In the genomic region with DNA sequence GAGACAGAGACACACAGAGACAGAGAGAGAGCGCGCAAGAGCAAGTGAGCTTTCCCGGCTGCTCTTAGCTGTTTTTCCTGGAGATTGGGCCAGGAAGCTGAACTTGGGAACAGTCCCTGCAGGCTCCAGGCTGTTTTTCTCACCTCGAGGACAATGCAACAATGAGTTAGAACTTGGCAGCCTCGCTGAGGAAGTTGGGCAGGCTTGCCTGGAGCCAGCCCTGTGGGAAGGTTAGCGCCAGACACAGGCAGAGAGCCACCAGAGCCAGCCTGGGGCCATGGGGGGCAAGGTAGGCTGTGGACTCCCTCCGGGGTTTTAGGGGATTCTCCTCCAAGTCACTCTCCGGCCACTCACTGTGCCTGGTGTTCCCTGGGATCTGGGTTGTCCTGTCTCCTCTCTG, we compare ENCODE assay signal across 9 mouse cellular contexts.
A peak's percentile ranks its signal among the peaks of the same experiment; 100 is the strongest.
DNase-seq lines count a peak whose midpoint lies in the region; ATAC-seq lines count a peak whose summit lies in the region.
"Had no signal": no experiment of that assay in that cellular context is flagged by ENCODE, and none has a peak within 500 bp of the region (broad histone marks: within the 10 kb centered on the region; RNA-seq: fewer than 3 reads in every experiment).

No protein-coding gene starts in this region.

- no peak overlapping the region for H3K4me3 ChIP-seq in limb, embryonic 15.5 days

- H3K36me3 ChIP-seq in limb, embryonic 15.5 days = peaks cover 28% of the 10 kb centered on the region

- peak; percentile 45 for DNase-seq in gastrocnemius, adult 18-20 months (ENCODE audit: low spot score)
- DNase-seq in gastrocnemius, postnatal 10 days = no peak
- DNase-seq in adrenal gland, postnatal 25 days = peak; percentile 40
- DNase-seq in heart, adult 11 months = peak; percentile 99
- peak; percentile 61 for DNase-seq in kidney, adult 18-20 months
- no peak for DNase-seq in spleen, postnatal 4 days (ENCODE audit: low spot score in 2 of 2)

- no peak overlapping the region for H3K4me2 ChIP-seq in limb, embryonic 15.5 days

- no peaks in the 10 kb centered on the region for H3K27me3 ChIP-seq in limb, embryonic 15.5 days
- H3K27me3 ChIP-seq: CH12.LX had no signal

- peaks cover 9% of the 10 kb centered on the region for H3K4me1 ChIP-seq in limb, embryonic 15.5 days

- WGBS in limb, embryonic 15.5 days = 59% methylated on average over 8 of the region's 8 CpGs

- H3K9me3 ChIP-seq in limb, embryonic 15.5 days = no peaks in the 10 kb centered on the region

- ATAC-seq in limb, embryonic 15.5 days (ENCODE audit: insufficient number of reproducible peaks, low FRiP score, low TSS enrichment, low read depth) = no peak
- ATAC-seq in megakaryocyte-erythroid progenitor cell, adult 5-6 weeks (replicated peaks; ENCODE audit: low FRiP score, low TSS enrichment, poor library complexity, severe bottlenecking) = no peak

- H3K9ac ChIP-seq in limb, embryonic 15.5 days = no peak overlapping the region

- H3K27ac ChIP-seq in limb, embryonic 15.5 days = peak overlapping the region; percentile 67; the same call in 1 of the 2 replicates

Comparison
In these comparisons a context has a peak if more than half of its experiments do, and no peak if none do; other contexts are left out.
1. DNase-seq: peak in gastrocnemius, adult 18-20 months (single experiment), adrenal gland, postnatal 25 days (single experiment), heart, adult 11 months (single experiment) and kidney, adult 18-20 months (single experiment); none in gastrocnemius, postnatal 10 days (single experiment) and spleen, postnatal 4 days (0 of 2).